ENCODE assay signal across 14 mouse cellular contexts in the genomic region with DNA sequence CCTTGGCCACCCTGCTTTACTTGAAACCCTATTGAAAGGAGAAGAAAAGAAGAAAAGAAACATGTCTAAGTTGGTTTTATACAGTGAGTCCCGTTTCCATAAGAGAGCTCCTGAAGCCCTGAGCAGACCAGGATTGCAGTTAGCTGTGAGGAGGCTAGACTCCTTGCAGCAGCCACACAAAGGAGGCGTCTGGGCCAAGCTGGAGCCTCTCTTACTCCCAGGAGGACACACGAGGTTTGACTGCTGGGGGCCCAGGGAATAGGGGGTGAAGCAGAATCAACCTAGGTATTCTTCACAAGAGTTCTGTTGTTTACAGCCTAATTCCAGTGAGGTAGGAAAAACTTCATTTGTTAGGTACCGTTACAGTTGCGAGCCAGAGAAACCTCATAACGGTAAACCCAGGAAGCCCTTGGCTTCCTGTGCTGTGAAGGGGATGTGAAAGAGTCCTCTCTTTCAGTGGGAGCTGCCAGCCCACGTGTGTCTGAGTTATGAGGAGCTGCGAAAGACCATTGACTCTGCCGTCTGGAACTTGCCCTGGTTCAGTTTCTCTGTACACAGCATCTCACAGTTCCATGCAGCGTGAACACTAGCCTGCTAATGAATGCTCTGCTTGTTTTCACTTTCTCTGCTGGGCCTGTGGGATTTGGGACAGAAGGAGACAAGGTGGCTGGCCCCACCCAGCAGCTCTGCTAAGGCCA. TPM values are rescaled to one million over a fixed set of nuclear protein-coding genes. Genes with fewer than 3 reads are reported as not detected.
DNase-seq lines count a peak whose midpoint lies in the region; ATAC-seq and TF ChIP-seq lines count a peak whose summit lies in the region.
"Had no signal": no experiment of that assay in that cellular context is flagged by ENCODE, and none has a peak within 500 bp of the region (broad histone marks: within the 10 kb centered on the region; RNA-seq: fewer than 3 reads in every experiment).

No protein-coding gene starts in this region.

- no peak for TF ChIP-seq CTCF in kidney, postnatal 0 days (IDR thresholded peaks at IDR 0.05; ENCODE audit: low read depth)

- H3K9ac ChIP-seq in kidney, postnatal 0 days (ENCODE audit: low read depth, low read length), result no peak overlapping the region
- no peak overlapping the region for H3K9ac ChIP-seq in limb, embryonic 14.5 days (ENCODE audit: low read depth, low read length, severe bottlenecking)
- H3K9ac ChIP-seq: midbrain, embryonic 15.5 days had no signal

- H3K36me3 ChIP-seq in kidney, postnatal 0 days (ENCODE audit: insufficient read depth, low read length), result peaks cover 11% of the 10 kb centered on the region; the same call in 1 of the 2 replicates
- peaks cover 58% of the 10 kb centered on the region for H3K36me3 ChIP-seq in embryonic facial prominence, embryonic 10.5 days (replicated peaks)
- peaks cover 4% of the 10 kb centered on the region; the same call in 1 of the 2 replicates for H3K36me3 ChIP-seq in limb, embryonic 14.5 days (ENCODE audit: control insufficient read depth, insufficient read depth, low read length)

- H3K4me1 ChIP-seq in kidney, postnatal 0 days (replicated peaks; ENCODE audit: insufficient read depth, low read length), result no peaks in the 10 kb centered on the region
- peaks cover 37% of the 10 kb centered on the region for H3K4me1 ChIP-seq in embryonic facial prominence, embryonic 10.5 days
- peaks cover 38% of the 10 kb centered on the region for H3K4me1 ChIP-seq in limb, embryonic 14.5 days (ENCODE audit: control insufficient read depth, insufficient read depth, low read length)
- H3K4me1 ChIP-seq: midbrain, embryonic 15.5 days had no signal

- no peak overlapping the region for H3K4me2 ChIP-seq in kidney, postnatal 0 days (ENCODE audit: low read length)
- no peak overlapping the region for H3K4me2 ChIP-seq in limb, embryonic 14.5 days (replicated peaks; ENCODE audit: low read depth, low read length, severe bottlenecking)
- H3K4me2 ChIP-seq: midbrain, embryonic 15.5 days had no signal

- TF ChIP-seq POLR2A in limb, embryonic 14.5 days (IDR thresholded peaks at IDR 0.05; ENCODE audit: borderline replicate concordance, extremely low read depth, insufficient read depth, insufficient read length), result no peak

- H3K4me3 ChIP-seq in kidney, postnatal 0 days (replicated peaks; ENCODE audit: low read depth, low read length), result no peak overlapping the region
- no peak overlapping the region for H3K4me3 ChIP-seq in embryonic facial prominence, embryonic 10.5 days
- H3K4me3 ChIP-seq in limb, embryonic 14.5 days (replicated peaks; ENCODE audit: low read length), result no peak overlapping the region
- H3K4me3 ChIP-seq: erythroblast, embryonic 14.5 days; midbrain, embryonic 15.5 days had no signal

- H3K27me3 ChIP-seq in kidney, postnatal 0 days (ENCODE audit: insufficient read depth, low read length), result no peaks in the 10 kb centered on the region
- no peaks in the 10 kb centered on the region for H3K27me3 ChIP-seq in embryonic facial prominence, embryonic 10.5 days (replicated peaks; ENCODE audit: low read depth, poor library complexity, severe bottlenecking)
- no peaks in the 10 kb centered on the region for H3K27me3 ChIP-seq in limb, embryonic 14.5 days (ENCODE audit: control insufficient read depth, insufficient read depth, low read length)
- H3K27me3 ChIP-seq: midbrain, embryonic 15.5 days had no signal

- 44% methylated on average over 10 of the region's 10 CpGs for WGBS in kidney, postnatal 0 days
- 55% methylated on average over 10 of the region's 10 CpGs for WGBS in embryonic facial prominence, embryonic 10.5 days
- 26% methylated on average over 10 of the region's 10 CpGs for WGBS in limb, embryonic 14.5 days

- ATAC-seq in kidney, postnatal 0 days (replicated peaks; ENCODE audit: low FRiP score, low read depth), result no peak
- peak; percentile 82 for ATAC-seq in limb, embryonic 14.5 days (ENCODE audit: low FRiP score, low read depth)
- ATAC-seq: inflammation-experienced regulatory T-cells, adult 6 months; midbrain, embryonic 15.5 days had no signal

- no peaks in the 10 kb centered on the region for H3K9me3 ChIP-seq in kidney, postnatal 0 days (replicated peaks; ENCODE audit: low read length)
- H3K9me3 ChIP-seq in embryonic facial prominence, embryonic 10.5 days, result no peaks in the 10 kb centered on the region
- no peaks in the 10 kb centered on the region for H3K9me3 ChIP-seq in limb, embryonic 14.5 days (ENCODE audit: control insufficient read depth, low read length)
- H3K9me3 ChIP-seq: midbrain, embryonic 15.5 days had no signal

- peak; percentile 11 for DNase-seq in kidney, postnatal 0 days (ENCODE audit: low spot score)
- DNase-seq in kidney, adult 9 months, result no peak
- peak; percentile 23 for DNase-seq in MN1 (ENCODE audit: low spot score)
- no peak for DNase-seq in embryonic facial prominence, embryonic 10.5 days (ENCODE audit: low spot score)
- DNase-seq in limb, embryonic 14.5 days (ENCODE audit: low spot score), result peak; percentile 64
- DNase-seq in urinary bladder, adult 2 months (ENCODE audit: low spot score), result no peak
- DNase-seq in cerebellum, postnatal 4 days (ENCODE audit: low spot score in 2 of 2), result no peak
- no peak for DNase-seq in embryo, embryonic 9.5 days (ENCODE audit: extremely low spot score)
- DNase-seq: gastrocnemius, postnatal 14 days; kidney, postnatal 25 days; spleen, adult 18-20 months had no signal

- H3K27ac ChIP-seq in kidney, postnatal 0 days, result no peak overlapping the region
- H3K27ac ChIP-seq in embryonic facial prominence, embryonic 10.5 days (replicated peaks), result peak overlapping the region; percentile 76
- peak overlapping the region; percentile 92 for H3K27ac ChIP-seq in limb, embryonic 14.5 days (replicated peaks; ENCODE audit: low read depth, low read length)
- H3K27ac ChIP-seq: midbrain, embryonic 15.5 days had no signal

RNA-seq across cellular contexts. Expression of a gene that starts 36.4 kb away (rescaled TPM):
- 38.9 and 46.8 TPM in 2 replicates for polyA plus RNA-seq in kidney, postnatal 0 days (2015; fragmentation: Nextera tagmentation; extraction: Ambion mirVana)
- polyA plus RNA-seq in embryonic facial prominence, embryonic 10.5 days (2016; fragmentation: Nextera tagmentation; extraction: Ambion mirVana), result 62.2 and 67.5 TPM in 2 replicates
- 315 and 409 TPM in 2 replicates for polyA plus RNA-seq in limb, embryonic 14.5 days (2012; rRNA removed)
- polyA plus RNA-seq in limb, embryonic 14.5 days (2014; fragmentation: Nextera tagmentation; extraction: Ambion mirVana), result 153 and 200 TPM in 2 replicates
- polyA plus RNA-seq in urinary bladder, adult 2 months (2012; rRNA removed), result 18.4 and 22.5 TPM in 2 replicates

RNA-seq across cellular contexts. Expression of a gene that starts 47.7 kb away (rescaled TPM):
- 47.5 and 50.0 TPM in 2 replicates for polyA plus RNA-seq in kidney, postnatal 0 days (2015; fragmentation: Nextera tagmentation; extraction: Ambion mirVana)
- 104 and 106 TPM in 2 replicates for polyA plus RNA-seq in embryonic facial prominence, embryonic 10.5 days (2016; fragmentation: Nextera tagmentation; extraction: Ambion mirVana)
- polyA plus RNA-seq in limb, embryonic 14.5 days (2012; rRNA removed), result 92.5 and 99.8 TPM in 2 replicates
- polyA plus RNA-seq in limb, embryonic 14.5 days (2014; fragmentation: Nextera tagmentation; extraction: Ambion mirVana), result 51.8 and 57.2 TPM in 2 replicates
- polyA plus RNA-seq in urinary bladder, adult 2 months (2012; rRNA removed), result 36.6 and 46.9 TPM in 2 replicates

Comparison
In these comparisons a context has a peak if more than half of its experiments do, and no peak if none do; other contexts are left out.
1. DNase-seq: peak in kidney, postnatal 0 days (single experiment), MN1 (single experiment) and limb, embryonic 14.5 days (single experiment); none in kidney, adult 9 months (single experiment), embryonic facial prominence, embryonic 10.5 days (single experiment), urinary bladder, adult 2 months (single experiment), cerebellum, postnatal 4 days (0 of 2) and embryo, embryonic 9.5 days (single experiment).